Mouse (Mus musculus) monocyte, adult 5-6 weeks (primary cell): ENCODE results near the gene Snrpb2. TPM values are rescaled to one million over a fixed set of nuclear protein-coding genes. Genes with fewer than 3 reads are reported as not detected.

ENCODE experiments used
- ATAC-seq: fragments of 153-309, 156-312 bp; replicated peaks from 2 replicates; pipeline ENCODE4 v1.8.0; 2017; ENCODE audit warnings: mild to moderate bottlenecking; ENCODE audit not compliant: low TSS enrichment, insufficient number of reproducible peaks, severe bottlenecking, poor library complexity, low FRiP score
- total RNA-seq: library from RNA; stranded (forward); fragments of 200-1000, 200-491, 200-594 nt; gene quantifications from 3 replicates; pipeline ENCODE4 v1.2.3, GENCODE M21; 2017

Snrpb2 gene
- 89.7 to 206 TPM (median 97.5 TPM) in 3 replicates for total RNA-seq

GRCm38 (mm10) chr2:143062812-143063792 is at the start of gene Snrpb2:
Gene Snrpb2, plus strand, starts transcription at chr2:143063039.
- peak; percentile 98 for ATAC-seq

GRCm38 (mm10) chr2:143013057-143013456 is 49.8 kb upstream of the Snrpb2 start:
- no peak for ATAC-seq

- no peak for ATAC-seq
Observed at GRCm38 (mm10) chr2:143018084-143018483, 44.8 kb upstream of the Snrpb2 start.

- ATAC-seq: no peak
Observed at GRCm38 (mm10) chr2:143018591-143019130, 44.2 kb upstream of the Snrpb2 start.

GRCm38 (mm10) chr2:143019727-143020126 is 43.1 kb upstream of the Snrpb2 start:
- ATAC-seq: no peak

- no peak for ATAC-seq
Observed at GRCm38 (mm10) chr2:143023331-143023730, 39.5 kb upstream of the Snrpb2 start.

- ATAC-seq: no peak
Observed at GRCm38 (mm10) chr2:143024226-143024625, 38.6 kb upstream of the Snrpb2 start.

GRCm38 (mm10) chr2:143031283-143031682 is 31.6 kb upstream of the Snrpb2 start:
- no peak for ATAC-seq

GRCm38 (mm10) chr2:143032378-143033255 is 30.2 kb upstream of the Snrpb2 start:
- no peak for ATAC-seq

GRCm38 (mm10) chr2:143034350-143035085 is 28.3 kb upstream of the Snrpb2 start:
- ATAC-seq: no peak

GRCm38 (mm10) chr2:143035086-143035593 is 27.7 kb upstream of the Snrpb2 start:
- ATAC-seq: no peak

- ATAC-seq: no peak
Observed at GRCm38 (mm10) chr2:143041596-143041995, 21.2 kb upstream of the Snrpb2 start.

GRCm38 (mm10) chr2:143055251-143055650 is 7.6 kb upstream of the Snrpb2 start:
- no peak for ATAC-seq

- no peak for ATAC-seq
Observed at GRCm38 (mm10) chr2:143056736-143057135, 6.1 kb upstream of the Snrpb2 start.

GRCm38 (mm10) chr2:143062432-143062811 is 417 bp upstream of the Snrpb2 start:
- ATAC-seq: 0 out of 2 replicates have a peak, but pooled peaks have one; percentile 2

- no peak for ATAC-seq
Observed at GRCm38 (mm10) chr2:143065914-143066313, 3.1 kb downstream of the Snrpb2 start.

GRCm38 (mm10) chr2:143078198-143078851 is 15.5 kb downstream of the Snrpb2 start, which contains the start of gene Otor:
Gene Otor, plus strand, starts transcription at chr2:143078473.
- no peak for ATAC-seq

GRCm38 (mm10) chr2:143081693-143082092 is 18.9 kb downstream of the Snrpb2 start:
- ATAC-seq: no peak
